Mouse (Mus musculus) MEL (cell line): ENCODE results near the gene H2-DMb1.

Experiments used
- EP300 ChIP-seq, 2 experiments: IDR thresholded peaks; 2 replicates each; pipeline ENCODE4 v1.6.1; 2011; ENCODE audit warnings: improper control_type of control experiment in 2 of 2, low read length in 2 of 2, low read depth in 1 of 2, mild to moderate bottlenecking in 1 of 2
- POLR2AphosphoS2 ChIP-seq: IDR thresholded peaks from 2 replicates; pipeline ENCODE4 v1.6.1; 2011; ENCODE audit warnings: low read length, improper control_type of control experiment
- ZNF384 ChIP-seq: IDR thresholded peaks from 2 replicates; pipeline ENCODE4 v1.6.1; 2012; ENCODE audit warnings: low read depth, mild to moderate bottlenecking, inconsistent platforms, low read length, improper control_type of control experiment

- no peak for TF ChIP-seq ZNF384
- no peak for TF ChIP-seq POLR2AphosphoS2
- no peak for TF ChIP-seq EP300 (IDR thresholded peaks at IDR 0.05; ENCODE audit: low read depth in 1 of 2, low read length in 2 of 2)
Observed at GRCm38 (mm10) chr17:34207866-34208265, 55.0 kb downstream of the H2-DMb1 start.
